Mouse (Mus musculus): ENCODE data around the gene Omg. TPM values are rescaled to one million over a fixed set of nuclear protein-coding genes. Genes with fewer than 3 reads are reported as not detected.

The Omg gene
- polyA plus RNA-seq, 1 experiment from 2014 or later, result 0.21 TPM

DNA sequence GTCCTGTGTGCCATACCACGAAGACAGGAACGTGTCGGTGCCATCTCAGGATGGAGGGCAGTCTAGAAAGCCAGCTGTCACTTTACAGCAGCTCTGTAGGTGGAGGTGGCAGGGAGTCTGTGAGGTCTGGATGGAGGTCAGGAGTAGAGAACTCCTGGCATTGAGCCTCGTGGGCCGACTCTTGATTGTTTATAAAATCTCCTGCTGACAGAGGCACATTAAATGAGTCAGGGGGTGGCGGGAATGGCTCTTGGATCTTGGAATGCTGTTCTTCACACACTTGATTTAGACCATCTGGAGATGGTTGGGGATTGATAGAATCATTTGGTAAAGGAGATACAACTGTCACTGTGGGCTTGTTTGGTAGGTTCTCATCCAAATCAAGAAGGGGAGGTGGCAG, 11.4 kb upstream of the Omg start:
- peaks cover 4% of the 10 kb centered on the region; the same call in 1 of the 2 replicates for H3K4me1 ChIP-seq
- no peak overlapping the region for H3K4me2 ChIP-seq
- H3K4me3 ChIP-seq, result no peak overlapping the region
- no peak for ATAC-seq (ENCODE audit: insufficient number of reproducible peaks, insufficient read depth, low FRiP score, low TSS enrichment, low read depth)
- H3K36me3 ChIP-seq, result no peaks in the 10 kb centered on the region
- H3K9ac ChIP-seq, result no peak overlapping the region
- H3K27ac ChIP-seq, result no peak overlapping the region
- 76% methylated on average over 6 of the region's 6 CpGs for WGBS
- no peaks in the 10 kb centered on the region for H3K27me3 ChIP-seq
- no peaks in the 10 kb centered on the region for H3K9me3 ChIP-seq

DNA sequence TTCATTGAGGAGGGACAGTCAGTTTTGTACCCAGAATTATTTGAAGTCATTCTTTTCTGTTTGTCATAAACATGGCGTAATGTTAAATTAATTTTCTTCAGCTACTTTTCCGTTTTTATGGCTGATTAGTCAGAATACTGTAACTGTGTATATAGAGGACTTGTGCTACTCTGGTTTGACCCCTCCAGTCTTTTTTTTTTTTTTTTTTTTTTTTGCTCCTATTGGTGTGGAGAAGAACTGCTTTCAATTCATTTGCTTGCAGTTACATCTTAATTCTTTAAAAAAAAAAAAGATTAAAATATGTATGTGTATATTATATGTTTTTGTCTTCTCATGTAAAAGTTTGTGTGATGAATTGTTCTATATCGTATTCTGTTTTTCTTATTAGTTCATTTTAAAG, 8.1 kb upstream of the Omg start:
- Histone ChIP-seq H3K36me3 (no peaks in the 10 kb centered on the region), H3K4me1 (no peaks in the 10 kb centered on the region; the same call in 1 of the 2 replicates), H3K9me3 (no peaks in the 10 kb centered on the region), H3K9ac (no peak overlapping the region), H3K27ac (no peak overlapping the region), H3K4me3 (no peak overlapping the region), H3K27me3 (no peaks in the 10 kb centered on the region), H3K4me2 (no peak overlapping the region)
- no peak for ATAC-seq (ENCODE audit: insufficient number of reproducible peaks, insufficient read depth, low FRiP score, low TSS enrichment, low read depth)
- 89% methylated on average over 3 of the region's 3 CpGs for WGBS

DNA sequence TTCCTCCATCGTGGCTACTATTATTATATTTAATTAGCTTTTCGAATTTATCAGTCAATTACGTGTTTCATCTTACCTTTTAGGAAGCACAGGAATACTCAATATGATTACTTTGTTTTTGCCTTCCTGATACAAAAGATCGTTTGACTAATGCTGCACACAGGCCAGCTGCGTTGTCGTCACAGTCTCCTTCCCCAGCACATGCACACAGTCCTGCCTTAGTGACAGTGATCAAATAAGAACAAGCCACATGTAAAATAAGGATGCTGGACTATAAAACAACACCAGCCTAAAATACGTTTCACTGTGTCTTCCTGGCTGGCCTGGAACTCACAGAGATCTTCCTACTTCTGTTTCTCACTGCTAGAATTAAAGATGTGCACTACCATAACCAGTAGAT, 622 bp upstream of the Omg start:
- Histone ChIP-seq H3K9ac (no peak overlapping the region), H3K27me3 (no peaks in the 10 kb centered on the region), H3K4me1 (no peaks in the 10 kb centered on the region), H3K27ac (no peak overlapping the region), H3K9me3 (no peaks in the 10 kb centered on the region), H3K36me3 (no peaks in the 10 kb centered on the region; the same call in 1 of the 2 replicates), H3K4me3 (no peak overlapping the region), H3K4me2 (no peak overlapping the region)
- WGBS, result 84% methylated on average over 7 of the region's 7 CpGs
- ATAC-seq (ENCODE audit: insufficient number of reproducible peaks, insufficient read depth, low FRiP score, low TSS enrichment, low read depth), result no peak

DNA sequence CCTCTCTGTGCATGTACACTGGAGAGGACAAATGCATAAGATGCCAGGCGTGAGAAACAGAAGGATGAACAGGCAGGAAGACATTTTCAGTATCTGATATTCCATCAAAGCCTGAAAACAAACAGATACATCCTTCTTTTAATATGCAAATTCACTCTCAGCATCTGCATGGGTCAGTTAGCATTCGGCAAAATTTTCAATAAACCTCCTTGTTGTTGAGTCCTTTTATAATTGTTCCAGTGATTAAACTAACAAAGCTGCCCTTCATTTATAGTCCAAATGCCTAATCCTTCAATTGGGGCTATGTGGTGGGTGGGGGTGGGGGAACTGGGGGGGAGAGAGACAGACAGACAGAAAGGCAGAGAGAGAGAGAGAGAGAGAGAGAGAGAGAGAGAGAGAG, 967 bp downstream of the Omg start:
- 54% methylated on average over 2 of the region's 2 CpGs for WGBS
- Histone ChIP-seq H3K4me2 (no peak overlapping the region), H3K4me3 (no peak overlapping the region), H3K27me3 (no peaks in the 10 kb centered on the region), H3K27ac (no peak overlapping the region), H3K4me1 (no peaks in the 10 kb centered on the region), H3K9me3 (no peaks in the 10 kb centered on the region), H3K36me3 (no peaks in the 10 kb centered on the region; the same call in 1 of the 2 replicates), H3K9ac (no peak overlapping the region)
- no peak for ATAC-seq (ENCODE audit: insufficient number of reproducible peaks, insufficient read depth, low FRiP score, low TSS enrichment, low read depth)

DNA sequence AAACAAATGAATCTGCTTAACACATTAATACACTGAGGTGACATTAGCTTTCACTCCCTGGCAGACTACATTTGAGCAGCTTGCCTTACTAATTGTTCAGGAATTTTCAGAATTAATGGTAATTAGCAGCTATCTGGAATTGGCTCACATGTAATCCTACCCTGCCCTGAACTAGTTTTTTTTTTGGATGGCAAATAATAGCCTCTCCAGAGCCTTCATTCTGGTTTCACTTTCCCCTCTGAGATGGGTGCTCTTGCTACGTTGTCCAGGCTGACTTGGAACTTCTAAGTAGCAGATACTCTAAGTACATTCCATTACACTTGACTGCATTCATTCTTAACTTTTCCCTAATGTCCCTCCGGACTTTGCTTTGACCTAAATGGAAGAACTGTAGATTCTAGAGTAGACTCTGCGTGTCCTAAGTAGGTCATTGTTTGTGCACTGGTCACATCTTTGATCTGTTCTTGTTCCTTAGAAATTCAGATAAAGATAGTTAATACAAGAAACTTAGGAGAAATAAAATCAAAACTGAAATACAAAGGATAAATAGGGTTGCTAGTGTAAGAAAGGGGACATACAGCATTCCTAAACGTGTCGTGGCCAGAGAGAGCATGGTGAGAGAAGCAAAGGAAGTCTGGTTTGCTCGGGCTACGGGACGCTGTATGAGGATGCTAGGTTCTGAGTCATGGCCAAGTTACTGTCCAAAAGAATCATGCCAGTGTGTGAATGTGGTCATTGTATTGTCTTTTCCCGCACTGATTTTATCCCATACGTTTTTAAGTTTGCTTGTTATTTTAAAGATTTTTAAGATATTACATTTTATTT, 8.7 kb downstream of the Omg start:
- no peak overlapping the region for H3K4me2 ChIP-seq
- H3K4me1 ChIP-seq, result no peaks in the 10 kb centered on the region
- H3K4me3 ChIP-seq, result no peak overlapping the region
- H3K27me3 ChIP-seq, result no peaks in the 10 kb centered on the region
- 75% methylated on average over 10 of the region's 10 CpGs for WGBS
- peaks cover 11% of the 10 kb centered on the region for H3K36me3 ChIP-seq
- ATAC-seq (ENCODE audit: insufficient number of reproducible peaks, insufficient read depth, low FRiP score, low TSS enrichment, low read depth), result no peak
- no peak overlapping the region for H3K9ac ChIP-seq
- H3K9me3 ChIP-seq, result no peaks in the 10 kb centered on the region
- H3K27ac ChIP-seq, result no peak overlapping the region

DNA sequence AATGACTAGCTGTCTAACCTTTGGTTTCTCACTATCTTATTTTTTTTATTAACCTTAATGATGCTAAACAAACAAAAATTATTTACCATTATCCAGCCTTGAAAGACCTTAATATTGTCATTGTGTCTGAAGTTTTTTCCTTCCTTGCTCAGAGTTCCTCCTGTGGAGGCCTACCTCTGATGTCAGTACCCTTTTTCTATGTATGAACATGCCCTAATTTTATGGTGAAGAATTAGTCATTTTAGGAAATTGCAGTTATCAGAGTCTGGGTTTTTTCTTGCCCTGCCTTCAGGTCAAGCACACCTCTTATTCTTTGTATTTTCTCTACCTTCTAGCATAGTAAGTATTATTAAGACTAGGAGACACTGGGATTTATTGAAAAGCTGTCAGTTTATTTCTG, 19.2 kb downstream of the Omg start:
- Histone ChIP-seq H3K4me1 (no peaks in the 10 kb centered on the region), H3K4me2 (no peak overlapping the region), H3K27me3 (no peaks in the 10 kb centered on the region), H3K4me3 (no peak overlapping the region), H3K36me3 (peaks cover 38% of the 10 kb centered on the region), H3K9me3 (no peaks in the 10 kb centered on the region), H3K9ac (no peak overlapping the region), H3K27ac (no peak overlapping the region)
- ATAC-seq (ENCODE audit: insufficient number of reproducible peaks, insufficient read depth, low FRiP score, low TSS enrichment, low read depth), result no peak

DNA sequence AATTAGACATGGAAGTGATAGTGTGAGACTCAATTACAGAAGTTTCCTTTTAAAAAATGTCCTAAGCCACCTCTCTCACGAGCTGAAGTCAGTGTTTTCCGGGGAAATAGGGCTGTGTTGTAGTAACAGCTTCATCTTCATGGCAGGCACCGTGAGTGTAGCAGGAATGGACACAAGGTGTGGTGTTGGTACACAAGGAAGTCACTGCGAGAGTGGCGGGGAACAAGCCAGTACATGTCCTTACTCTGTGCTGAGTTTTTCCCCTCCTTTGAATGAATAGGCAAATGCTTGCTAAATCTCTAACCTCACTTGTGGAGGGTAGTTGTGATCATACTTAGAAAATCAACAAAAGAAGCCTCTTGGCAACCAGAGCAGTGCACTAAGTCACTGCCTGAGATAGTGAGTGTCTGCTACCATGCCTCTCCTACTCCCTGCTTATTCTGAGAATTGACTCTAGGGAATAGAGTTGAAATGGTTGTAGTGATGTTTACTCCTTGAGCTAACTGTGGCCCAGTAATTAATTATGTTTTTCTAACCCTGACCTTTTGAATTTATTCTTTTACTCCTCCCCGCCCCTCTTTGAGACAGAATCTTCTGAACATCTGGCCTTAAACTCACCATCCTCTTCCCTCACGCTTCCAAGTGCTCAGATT, 19.9 kb downstream of the Omg start:
- Histone ChIP-seq H3K36me3 (peaks cover 43% of the 10 kb centered on the region), H3K27me3 (no peaks in the 10 kb centered on the region)

DNA sequence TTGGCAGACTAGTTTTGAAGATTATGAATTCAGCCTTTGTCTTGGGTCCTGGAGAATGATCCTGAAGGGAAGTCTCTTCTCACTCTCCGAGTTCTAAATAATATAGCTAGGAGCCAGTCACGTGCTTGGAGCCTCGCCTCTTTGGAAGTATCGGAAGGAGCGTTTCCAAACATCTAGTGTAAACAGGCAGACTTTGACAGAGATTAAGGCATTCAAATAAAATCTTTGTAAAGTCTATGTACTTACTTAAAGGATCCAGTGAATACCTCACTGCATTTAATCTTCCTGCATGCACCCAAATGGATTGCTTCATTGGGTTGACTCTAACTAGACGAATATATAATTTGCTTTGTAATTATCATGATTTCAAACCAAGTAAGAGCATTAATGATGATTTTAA, 20.5 kb downstream of the Omg start:
- Histone ChIP-seq H3K36me3 (peaks cover 46% of the 10 kb centered on the region), H3K9me3 (no peaks in the 10 kb centered on the region), H3K9ac (no peak overlapping the region), H3K27me3 (no peaks in the 10 kb centered on the region), H3K4me2 (no peak overlapping the region), H3K4me3 (no peak overlapping the region), H3K27ac (no peak overlapping the region), H3K4me1 (no peaks in the 10 kb centered on the region)
- ATAC-seq (ENCODE audit: insufficient number of reproducible peaks, insufficient read depth, low FRiP score, low TSS enrichment, low read depth), result no peak
- WGBS, result 85% methylated on average over 6 of the region's 6 CpGs

More for the DNA sequence above, 19.9 kb downstream of the Omg start:
- ATAC-seq (ENCODE audit: insufficient number of reproducible peaks, insufficient read depth, low FRiP score, low TSS enrichment, low read depth), result no peak
- Histone ChIP-seq H3K4me3 (no peak overlapping the region), H3K9ac (no peak overlapping the region), H3K9me3 (no peaks in the 10 kb centered on the region), H3K4me1 (no peaks in the 10 kb centered on the region), H3K4me2 (no peak overlapping the region), H3K27ac (no peak overlapping the region)
- WGBS, result 64% methylated on average over 7 of the region's 7 CpGs

DNA sequence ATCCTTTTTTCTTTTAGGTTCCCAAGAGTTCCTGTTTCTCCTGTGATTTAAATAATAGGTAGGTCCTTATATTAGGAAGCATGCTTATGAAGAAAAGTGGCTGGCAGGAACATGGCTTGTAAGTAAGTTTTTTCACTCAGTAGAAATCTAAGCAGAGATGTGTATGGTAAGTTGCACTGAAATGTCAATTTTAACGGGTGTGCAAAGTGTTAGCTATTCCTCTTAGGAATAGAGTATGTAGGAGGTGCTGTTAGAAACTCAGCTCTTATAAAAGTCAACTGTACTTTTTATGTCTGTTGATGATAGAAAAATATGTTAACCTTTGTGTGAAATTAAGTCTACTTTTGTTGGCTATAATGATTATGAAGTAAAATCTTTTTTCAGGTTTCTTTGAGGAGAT, 35.8 kb downstream of the Omg start:
- no peak overlapping the region for H3K27ac ChIP-seq
- ATAC-seq (ENCODE audit: insufficient number of reproducible peaks, insufficient read depth, low FRiP score, low TSS enrichment, low read depth), result no peak
- H3K4me3 ChIP-seq, result no peak overlapping the region
- H3K36me3 ChIP-seq, result peaks cover 40% of the 10 kb centered on the region
- 57% methylated on average over 1 of the region's 1 CpGs for WGBS
- H3K4me2 ChIP-seq, result no peak overlapping the region
- no peak overlapping the region for H3K9ac ChIP-seq
- H3K27me3 ChIP-seq, result no peaks in the 10 kb centered on the region
- H3K9me3 ChIP-seq, result no peaks in the 10 kb centered on the region
- H3K4me1 ChIP-seq, result no peaks in the 10 kb centered on the region

DNA sequence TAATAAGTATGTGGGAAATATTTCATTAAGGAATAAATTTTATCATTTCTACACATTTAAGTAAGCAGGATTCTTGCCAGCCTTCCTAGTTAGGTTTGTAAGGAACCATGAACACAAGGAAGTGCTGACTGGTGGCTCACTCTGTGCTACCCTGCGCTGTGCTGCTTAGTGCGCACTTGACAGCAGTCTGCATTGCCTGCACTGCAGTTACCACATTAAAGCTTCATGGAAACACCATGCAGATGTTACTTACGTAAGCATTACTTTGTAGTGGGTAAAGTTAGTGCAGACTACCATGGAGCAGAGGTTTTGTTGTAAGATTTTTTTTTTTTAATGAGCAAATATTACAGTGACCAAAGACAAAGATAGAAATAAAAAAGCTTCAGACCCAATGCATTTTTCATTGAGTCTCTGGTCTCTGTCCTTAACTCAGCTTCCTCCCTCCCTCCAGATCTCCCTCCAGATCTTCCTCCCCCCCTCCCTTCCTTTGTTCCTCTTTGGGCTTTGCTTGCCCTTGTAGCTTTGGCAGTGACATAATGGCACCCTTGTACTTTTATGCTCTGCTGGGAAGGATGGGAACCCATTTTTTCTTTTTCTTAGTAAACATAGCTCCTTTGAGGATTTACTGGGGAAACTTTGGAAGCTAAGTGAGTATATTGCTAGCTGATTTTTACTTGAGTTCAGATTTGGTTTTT, 43.0 kb downstream of the Omg start:
- no peaks in the 10 kb centered on the region for H3K9me3 ChIP-seq
- H3K36me3 ChIP-seq, result peaks cover 43% of the 10 kb centered on the region
- H3K4me2 ChIP-seq, result no peak overlapping the region
- no peak overlapping the region for H3K9ac ChIP-seq
- no peaks in the 10 kb centered on the region for H3K27me3 ChIP-seq
- H3K27ac ChIP-seq, result no peak overlapping the region
- no peak overlapping the region for H3K4me3 ChIP-seq
- no peaks in the 10 kb centered on the region for H3K4me1 ChIP-seq
- WGBS, result 66% methylated on average over 3 of the region's 3 CpGs
- ATAC-seq (ENCODE audit: insufficient number of reproducible peaks, insufficient read depth, low FRiP score, low TSS enrichment, low read depth), result no peak

DNA sequence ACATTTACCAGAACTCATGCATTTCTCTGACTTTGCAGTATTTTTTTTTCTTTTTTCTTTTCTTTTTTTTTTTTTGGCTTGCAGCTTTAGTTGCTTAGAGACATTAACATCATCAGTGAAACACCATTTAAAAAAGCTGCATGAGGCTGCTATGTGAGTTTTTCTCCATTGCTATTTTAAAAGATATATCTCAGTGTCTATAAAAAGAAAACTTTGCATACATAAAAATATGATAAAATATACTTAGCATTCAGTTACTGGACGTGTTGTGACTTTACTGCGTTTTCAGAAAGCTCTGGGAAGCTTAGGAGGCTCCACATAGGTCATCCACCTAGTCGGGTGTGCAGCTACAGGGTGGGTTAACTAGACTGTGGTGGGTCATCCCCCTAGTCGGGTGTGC, 44.0 kb downstream of the Omg start:
- ATAC-seq (ENCODE audit: insufficient number of reproducible peaks, insufficient read depth, low FRiP score, low TSS enrichment, low read depth), result no peak
- peaks cover 47% of the 10 kb centered on the region for H3K36me3 ChIP-seq
- H3K27me3 ChIP-seq, result no peaks in the 10 kb centered on the region
- no peak overlapping the region for H3K27ac ChIP-seq
- no peak overlapping the region for H3K4me3 ChIP-seq
- H3K4me2 ChIP-seq, result no peak overlapping the region
- H3K9ac ChIP-seq, result no peak overlapping the region
- WGBS, result 90% methylated on average over 4 of the region's 4 CpGs
- no peaks in the 10 kb centered on the region for H3K9me3 ChIP-seq
- no peaks in the 10 kb centered on the region for H3K4me1 ChIP-seq

DNA sequence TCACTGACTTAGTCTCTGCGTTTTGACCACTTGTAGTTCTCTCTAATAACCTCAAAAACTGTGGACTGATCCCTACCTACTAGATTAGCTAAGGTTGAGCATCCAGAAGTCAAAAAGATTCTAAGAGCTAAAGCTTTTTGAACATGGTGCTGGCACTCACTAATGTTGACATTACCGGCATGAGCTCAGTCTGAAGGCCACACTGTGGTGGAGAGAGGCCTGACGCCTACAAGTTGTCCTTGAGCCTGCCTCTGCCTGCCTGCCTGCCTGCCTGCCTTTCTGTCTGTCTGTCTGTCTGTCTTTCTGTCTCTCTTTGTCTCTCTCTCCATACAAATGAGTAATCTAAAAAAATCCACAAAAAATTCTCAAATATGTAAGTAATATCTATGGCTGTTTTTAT, 46.0 kb downstream of the Omg start:
- no peak overlapping the region for H3K27ac ChIP-seq
- no peaks in the 10 kb centered on the region for H3K4me1 ChIP-seq
- no peak for ATAC-seq (ENCODE audit: insufficient number of reproducible peaks, insufficient read depth, low FRiP score, low TSS enrichment, low read depth)
- H3K4me2 ChIP-seq, result no peak overlapping the region
- 82% methylated on average over 3 of the region's 3 CpGs for WGBS
- H3K36me3 ChIP-seq, result peaks cover 58% of the 10 kb centered on the region
- H3K27me3 ChIP-seq, result no peaks in the 10 kb centered on the region
- H3K9ac ChIP-seq, result no peak overlapping the region
- H3K9me3 ChIP-seq, result no peaks in the 10 kb centered on the region
- no peak overlapping the region for H3K4me3 ChIP-seq
